Mouse (Mus musculus): ENCODE results near the gene Ros1. TPM values are rescaled to one million over a fixed set of nuclear protein-coding genes. Genes with fewer than 3 reads are reported as not detected.

Ros1 gene
- polyA plus RNA-seq, 1 experiment from 2014 or later = 1.2 TPM

DNA sequence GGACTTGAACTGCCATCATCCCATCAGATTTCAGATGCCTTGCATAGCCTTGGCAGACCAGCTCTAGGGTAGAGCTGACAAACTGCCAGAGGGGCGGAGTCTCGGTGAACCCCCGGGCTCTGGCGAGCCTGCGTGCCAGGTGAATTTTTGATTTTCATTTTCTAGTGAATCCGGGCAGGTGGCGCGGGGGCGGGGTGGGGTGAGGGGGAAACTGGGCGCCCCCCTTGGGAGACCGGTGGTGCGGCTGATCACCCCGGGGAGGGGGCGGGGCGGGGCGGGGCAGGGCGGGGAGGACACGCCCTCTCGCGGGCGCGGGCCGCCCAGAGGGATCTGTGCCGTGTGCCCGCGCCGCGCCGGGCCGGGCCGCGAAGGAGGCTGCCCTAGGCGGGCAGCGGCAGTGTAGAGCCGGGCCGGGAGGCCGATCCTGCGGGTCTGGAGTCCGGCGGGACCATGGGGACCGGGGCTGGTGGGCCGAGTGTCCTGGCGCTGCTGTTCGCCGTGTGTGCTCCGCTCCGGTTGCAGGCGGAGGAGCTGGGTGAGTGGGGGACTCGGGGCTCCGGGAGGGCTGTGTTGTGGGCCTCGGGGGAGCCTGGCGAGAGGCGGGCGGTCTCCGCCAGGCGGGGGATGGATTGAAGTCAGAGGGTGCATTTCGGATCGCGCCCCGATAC lies 38.4 kb upstream of the Ros1 start, which contains the start of gene Dcbld1:
Gene Dcbld1, plus strand, starts transcription at position 319 of the 668 bp plus-strand sequence.
- Histone ChIP-seq H3K4me2 (replicated peaks; ENCODE audit: low read depth, low read length) (peak within 1 kb of the TSS; percentile 90), H3K36me3 (ENCODE audit: insufficient read depth, low read length) (no peaks in the 10 kb centered on the region), H3K27me3 (replicated peaks; ENCODE audit: insufficient read depth, low read length) (no peaks in the 10 kb centered on the region), H3K9me3 (ENCODE audit: low read length) (no peaks in the 10 kb centered on the region), H3K4me3 (ENCODE audit: low read depth, low read length) (peak within 1 kb of the TSS; percentile 86), H3K4me1 (ENCODE audit: insufficient read depth, low read depth, low read length) (peaks cover 7% of the 10 kb centered on the region), H3K9ac (replicated peaks; ENCODE audit: low read depth) (peak within 1 kb of the TSS; percentile 86), H3K27ac (ENCODE audit: low read length) (peak within 1 kb of the TSS; percentile 90)
- ATAC-seq (peak; percentile 95), DNase-seq (ENCODE audit: low spot score) (peak; percentile 82)
- WGBS = 1% methylated on average over 49 of the region's 60 CpGs
- TF ChIP-seq CTCF (IDR thresholded peaks at IDR 0.05) (no peak), EP300 (IDR thresholded peaks at IDR 0.05) (no peak)

- no peaks in the 10 kb centered on the region for H3K27me3 ChIP-seq (replicated peaks; ENCODE audit: insufficient read depth, low read length)
- peak overlapping the region; percentile 86 for H3K4me3 ChIP-seq (ENCODE audit: low read depth, low read length)
- no peaks in the 10 kb centered on the region for H3K9me3 ChIP-seq (ENCODE audit: low read length)
- peak; percentile 49 for ATAC-seq
- WGBS = 6% methylated on average over 21 of the region's 21 CpGs
- H3K27ac ChIP-seq (ENCODE audit: low read length) = 0 out of 2 replicates have a peak overlapping the region, but pooled peaks have one; percentile 33
- peak; percentile 70 for DNase-seq (ENCODE audit: low spot score)
- no peak overlapping the region for H3K9ac ChIP-seq (replicated peaks; ENCODE audit: low read depth)
- no peaks in the 10 kb centered on the region for H3K36me3 ChIP-seq (ENCODE audit: insufficient read depth, low read length)
- TF ChIP-seq CTCF (IDR thresholded peaks at IDR 0.05) (peak; percentile 76), EP300 (IDR thresholded peaks at IDR 0.05) (no peak)
- H3K4me2 ChIP-seq (replicated peaks; ENCODE audit: low read depth, low read length) = peak overlapping the region; percentile 90
- H3K4me1 ChIP-seq (ENCODE audit: insufficient read depth, low read depth, low read length) = peaks cover 7% of the 10 kb centered on the region
These were observed 37.4 kb upstream of the Ros1 start for GRCm38 (mm10) chr10:52232196-52233176.

DNA sequence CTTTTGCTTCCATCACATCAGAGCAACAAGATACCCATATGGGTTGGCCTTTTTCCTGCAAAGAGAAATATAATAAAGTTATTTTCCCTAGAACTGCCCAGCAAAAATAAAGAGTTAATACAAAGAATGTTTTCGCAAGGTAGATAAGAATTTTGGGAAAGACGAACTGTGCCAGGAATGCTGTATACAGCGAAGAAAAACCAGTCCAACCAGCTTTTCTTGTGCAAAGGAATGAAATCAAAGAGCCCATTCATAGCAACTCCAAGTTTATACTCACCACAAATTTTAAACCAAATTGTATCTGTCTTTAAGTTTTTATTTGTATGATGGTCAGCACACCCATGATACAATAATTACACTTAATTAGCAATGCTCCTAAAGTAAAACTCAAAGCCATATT lies 24.6 kb upstream of the Ros1 start:
- Histone ChIP-seq H3K36me3 (ENCODE audit: insufficient read depth, low read length) (no peaks in the 10 kb centered on the region), H3K27me3 (replicated peaks; ENCODE audit: insufficient read depth, low read length) (no peaks in the 10 kb centered on the region), H3K27ac (ENCODE audit: low read length) (no peak overlapping the region), H3K4me3 (ENCODE audit: low read depth, low read length) (no peak overlapping the region), H3K4me1 (ENCODE audit: insufficient read depth, low read depth, low read length) (no peaks in the 10 kb centered on the region), H3K9me3 (ENCODE audit: low read length) (no peaks in the 10 kb centered on the region), H3K4me2 (replicated peaks; ENCODE audit: low read depth, low read length) (no peak overlapping the region), H3K9ac (replicated peaks; ENCODE audit: low read depth) (no peak overlapping the region)
- WGBS = 34% methylated on average over 3 of the region's 3 CpGs
- TF ChIP-seq CTCF (IDR thresholded peaks at IDR 0.05) (no peak), EP300 (IDR thresholded peaks at IDR 0.05) (peak; percentile 77)
- ATAC-seq (peak; percentile 47), DNase-seq (ENCODE audit: low spot score) (peak; percentile 57)

DNA sequence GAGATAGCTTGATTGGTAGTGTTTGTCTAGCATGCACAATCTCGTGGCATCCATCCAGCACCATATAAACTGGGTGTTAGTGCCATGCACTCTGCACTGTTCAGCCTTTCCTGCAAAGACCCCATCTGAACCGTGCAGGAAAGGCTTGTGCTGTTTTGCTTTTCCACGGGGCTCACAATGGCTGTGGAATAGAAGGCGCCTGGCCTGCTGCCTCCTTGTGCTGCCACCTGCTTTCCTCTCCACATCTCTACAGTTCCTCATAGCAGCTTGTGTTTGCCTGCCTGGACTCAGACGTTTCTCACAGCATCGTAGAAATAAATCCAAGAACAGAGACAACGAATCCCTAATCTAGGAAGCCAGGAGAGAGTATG lies 22.5 kb upstream of the Ros1 start:
- WGBS = 41% methylated on average over 7 of the region's 7 CpGs
- H3K9me3 ChIP-seq (ENCODE audit: low read length) = no peaks in the 10 kb centered on the region
- DNase-seq (ENCODE audit: low spot score) (no peak), ATAC-seq (no peak)
- no peak overlapping the region for H3K27ac ChIP-seq (ENCODE audit: low read length)
- TF ChIP-seq CTCF (IDR thresholded peaks at IDR 0.05) = peak; percentile 21
- TF ChIP-seq EP300 (IDR thresholded peaks at IDR 0.05) = no peak
- no peak overlapping the region for H3K4me3 ChIP-seq (ENCODE audit: low read depth, low read length)
- H3K4me1 ChIP-seq (ENCODE audit: insufficient read depth, low read depth, low read length) = no peaks in the 10 kb centered on the region
- H3K9ac ChIP-seq (replicated peaks; ENCODE audit: low read depth) = no peak overlapping the region
- H3K4me2 ChIP-seq (replicated peaks; ENCODE audit: low read depth, low read length) = no peak overlapping the region
- H3K27me3 ChIP-seq (replicated peaks; ENCODE audit: insufficient read depth, low read length) = no peaks in the 10 kb centered on the region
- no peaks in the 10 kb centered on the region for H3K36me3 ChIP-seq (ENCODE audit: insufficient read depth, low read length)

DNA sequence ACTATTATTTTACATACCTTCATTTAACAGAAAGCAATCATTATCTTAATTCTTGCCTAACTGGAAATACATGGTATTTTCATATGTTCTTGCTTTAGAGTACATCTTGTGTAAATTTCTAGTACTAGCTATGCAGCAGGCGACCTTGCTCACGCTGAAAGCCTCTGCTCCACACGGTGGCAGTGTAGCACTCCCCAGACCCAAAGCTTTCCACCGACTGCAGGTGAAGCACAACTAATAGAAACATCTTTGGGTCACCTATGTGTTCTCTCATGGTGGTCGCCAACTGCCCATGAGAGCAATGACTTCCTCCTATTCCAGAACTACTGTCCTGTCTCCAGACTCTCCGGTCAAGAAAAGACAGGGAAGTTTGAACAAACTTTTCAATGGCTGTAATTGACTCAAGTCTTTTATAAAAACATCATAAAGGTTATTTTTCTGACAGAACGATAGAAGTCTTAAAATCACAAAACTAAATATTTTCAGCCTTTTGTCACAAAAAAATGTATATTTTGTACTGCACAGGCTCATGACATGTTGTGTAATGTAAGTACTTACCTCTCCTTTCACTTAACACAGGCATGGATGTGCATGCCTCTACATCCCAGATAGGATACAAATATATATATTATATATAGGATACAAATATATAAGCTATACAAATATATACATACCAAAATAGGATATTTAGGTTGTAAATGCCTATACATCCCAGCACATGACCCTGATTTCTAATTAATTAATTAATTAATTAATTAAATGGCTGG lies 21.9 kb upstream of the Ros1 start:
- no peaks in the 10 kb centered on the region for H3K9me3 ChIP-seq (ENCODE audit: low read length)
- no peaks in the 10 kb centered on the region for H3K36me3 ChIP-seq (ENCODE audit: insufficient read depth, low read length)
- 21% methylated on average over 7 of the region's 7 CpGs for WGBS
- H3K27me3 ChIP-seq (replicated peaks; ENCODE audit: insufficient read depth, low read length) = no peaks in the 10 kb centered on the region
- H3K4me1 ChIP-seq (ENCODE audit: insufficient read depth, low read depth, low read length) = no peaks in the 10 kb centered on the region
- DNase-seq (ENCODE audit: low spot score) (peak; percentile 76), ATAC-seq (peak; percentile 49)
- no peak overlapping the region for H3K9ac ChIP-seq (replicated peaks; ENCODE audit: low read depth)
- H3K4me2 ChIP-seq (replicated peaks; ENCODE audit: low read depth, low read length) = no peak overlapping the region
- no peak for TF ChIP-seq EP300 (IDR thresholded peaks at IDR 0.05)
- peak; percentile 87 for TF ChIP-seq CTCF (IDR thresholded peaks at IDR 0.05)
- H3K4me3 ChIP-seq (ENCODE audit: low read depth, low read length) = no peak overlapping the region
- no peak overlapping the region for H3K27ac ChIP-seq (ENCODE audit: low read length)
